Mouse (Mus musculus) adrenal gland, postnatal 10 days (tissue): ENCODE measurements around the gene Fars2. TPM values are rescaled to one million over a fixed set of nuclear protein-coding genes. Genes with fewer than 3 reads are reported as not detected.
"Not testable (repeated sequence)": the region's sequence is repeated elsewhere in the genome, so short reads cannot be mapped to it uniquely, and the experiment has no call there.

ENCODE experiments used
- DNase-seq: peaks from one replicate; pipeline ENCODE4 v3.0.0; 2021; ENCODE audit warnings: mixed read lengths
- total RNA-seq, 2 experiments: library from RNA; stranded (reverse); gene quantifications; 2 replicates each; pipeline ENCODE4 v1.2.3; 2021

Fars2 gene
- total RNA-seq, 2 experiments from 2014 or later = 86.3 to 88.6 TPM

DNA sequence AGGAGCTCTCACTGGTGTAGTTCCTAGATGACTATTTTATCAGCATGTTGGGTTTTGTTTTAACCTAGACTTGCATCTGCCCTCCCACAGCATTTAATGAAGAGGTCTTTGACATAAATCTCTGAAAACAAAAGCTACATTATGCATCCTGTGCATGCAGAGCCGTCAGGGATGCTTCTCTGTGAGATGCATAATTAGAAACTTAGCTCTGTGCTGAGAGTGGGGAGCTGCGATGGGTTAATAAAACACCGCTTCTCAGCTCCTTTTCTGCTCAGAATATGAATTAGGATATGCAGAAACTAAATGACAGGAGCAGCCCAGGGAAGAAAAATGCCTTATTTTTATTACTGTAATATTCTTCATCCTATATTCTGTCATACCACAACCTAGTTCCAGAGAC lies 251.6 kb downstream of the Fars2 start:
- no peak for DNase-seq

DNA sequence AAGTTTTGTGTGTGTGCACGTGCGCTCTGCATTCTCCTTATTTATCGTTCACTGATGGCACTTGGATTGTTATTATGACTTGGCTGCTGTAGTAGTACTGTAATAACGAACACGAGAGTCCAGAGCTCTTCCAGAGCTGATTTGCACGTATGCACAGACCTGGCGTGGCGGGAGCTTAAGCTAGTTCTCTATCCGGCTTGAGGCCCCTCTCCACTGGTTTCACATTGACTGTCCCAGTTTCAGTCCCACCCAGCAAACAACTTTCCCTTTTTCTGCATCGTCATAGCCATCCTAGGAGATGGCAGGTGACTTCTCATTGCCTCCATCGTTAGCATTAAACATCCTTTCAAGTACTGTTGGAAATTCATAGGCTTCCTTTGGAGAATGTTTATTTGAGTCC lies 252.2 kb downstream of the Fars2 start:
- DNase-seq = no peak

DNA sequence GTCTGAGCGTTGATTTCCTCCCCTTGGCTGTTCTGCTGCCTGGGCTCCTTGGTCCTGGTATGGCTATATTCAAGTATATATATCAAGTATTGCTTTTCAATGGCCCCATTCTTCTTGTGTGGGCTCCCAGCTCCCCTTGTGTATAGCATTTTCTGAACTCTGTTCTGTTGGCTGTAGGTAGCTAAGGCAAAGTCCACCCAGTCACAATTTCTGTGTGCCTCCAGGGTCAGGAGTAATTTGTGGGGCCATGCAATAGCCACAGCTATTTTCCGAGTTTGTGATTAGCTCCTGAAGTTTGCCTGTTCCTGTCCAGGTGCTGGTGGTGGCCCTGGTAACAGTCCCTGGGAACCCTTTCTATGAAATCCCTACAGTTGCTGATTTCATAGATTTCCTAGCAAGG lies 266.0 kb downstream of the Fars2 start:
- no peak for DNase-seq

DNA sequence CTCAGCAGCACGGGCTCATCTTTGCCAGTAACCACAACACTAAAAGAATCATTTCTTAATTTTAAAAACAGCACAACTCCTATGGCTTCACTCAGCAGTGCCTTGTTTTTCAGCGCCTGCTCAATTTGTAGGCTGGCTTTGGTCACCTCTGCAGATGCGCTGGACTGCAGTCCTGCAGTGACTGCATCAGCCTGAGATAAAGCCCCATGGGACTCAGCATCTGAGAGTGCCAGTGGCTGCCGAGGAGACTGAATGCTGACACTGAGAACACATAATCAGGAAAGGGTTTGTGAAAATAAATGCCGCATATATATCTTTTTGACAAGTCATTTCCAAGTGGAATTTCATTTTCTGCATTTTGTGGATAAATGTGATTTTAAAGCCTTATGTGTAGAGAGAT lies 268.9 kb downstream of the Fars2 start:
- DNase-seq = no peak

DNA sequence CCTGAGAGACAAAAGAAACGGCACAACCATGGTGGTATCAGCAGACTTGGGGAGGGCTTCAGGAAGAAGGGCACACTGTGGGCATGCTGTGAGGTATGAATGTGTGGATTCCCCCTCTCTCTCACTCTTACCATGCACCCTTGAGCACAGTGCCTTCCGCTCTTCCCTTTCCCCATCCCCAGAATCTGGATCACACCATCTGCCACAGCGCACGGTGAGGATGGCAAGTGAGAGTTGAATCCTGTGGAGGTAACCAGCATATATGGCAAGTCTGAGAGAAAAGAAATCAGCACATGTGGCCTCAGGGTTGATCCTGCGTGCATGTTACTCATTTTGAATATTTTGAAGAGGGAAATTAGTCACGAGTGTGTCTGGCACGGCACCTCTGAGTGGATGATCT lies 274.7 kb downstream of the Fars2 start:
- DNase-seq = no peak

DNA sequence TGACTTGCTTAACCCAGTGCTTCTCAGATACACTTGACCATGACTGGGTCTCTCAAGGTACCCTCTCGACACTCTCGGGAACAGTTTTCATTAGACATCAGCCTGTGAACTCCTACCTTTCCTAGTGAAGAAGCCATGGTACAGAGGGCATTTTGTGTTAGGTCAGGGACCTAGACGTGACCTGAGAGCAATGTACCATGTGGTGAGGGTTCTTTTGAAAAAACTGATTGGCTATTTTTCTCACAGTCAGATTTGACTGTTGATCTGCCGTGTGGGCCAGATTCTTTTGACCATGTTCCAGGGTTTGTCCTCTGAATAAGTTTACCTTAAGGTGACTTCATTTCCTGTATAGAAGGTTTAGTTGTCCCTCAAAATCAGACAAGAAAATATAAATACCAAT lies 275.5 kb downstream of the Fars2 start:
- DNase-seq = no peak

- DNase-seq = no peak
Measured at GRCm38 (mm10) chr13:36401011-36401410, 283.8 kb downstream of the Fars2 start.

- DNase-seq = no peak
Measured at GRCm38 (mm10) chr13:36413276-36413675, 296.1 kb downstream of the Fars2 start.

DNA sequence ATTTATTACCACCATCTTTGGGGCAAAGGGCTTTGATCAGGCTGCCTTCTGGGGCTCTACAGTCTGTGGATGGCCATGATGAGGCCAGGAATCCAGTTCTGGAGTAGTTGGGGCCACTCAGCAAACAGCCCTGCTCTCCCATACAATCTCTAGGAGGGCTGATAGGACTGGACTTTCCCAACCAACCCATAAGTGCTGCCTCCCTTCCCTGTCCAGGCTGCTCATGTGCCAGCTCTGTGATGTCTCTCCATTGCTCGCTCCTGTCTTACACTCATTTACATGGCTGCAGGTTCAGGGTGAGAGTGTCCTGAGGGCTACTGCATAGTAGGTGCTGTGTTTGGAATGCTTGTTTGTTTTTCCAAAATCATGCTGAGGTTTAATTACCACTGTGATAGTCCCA lies 298.0 kb downstream of the Fars2 start:
- DNase-seq = no peak

- no peak for DNase-seq
Measured at GRCm38 (mm10) chr13:36416546-36416945, 299.3 kb downstream of the Fars2 start.

GRCm38 (mm10) chr13:36419357-36419756 lies 302.1 kb downstream of the Fars2 start:
- no peak for DNase-seq

GRCm38 (mm10) chr13:36422446-36422845 lies 305.2 kb downstream of the Fars2 start:
- no peak for DNase-seq

DNA sequence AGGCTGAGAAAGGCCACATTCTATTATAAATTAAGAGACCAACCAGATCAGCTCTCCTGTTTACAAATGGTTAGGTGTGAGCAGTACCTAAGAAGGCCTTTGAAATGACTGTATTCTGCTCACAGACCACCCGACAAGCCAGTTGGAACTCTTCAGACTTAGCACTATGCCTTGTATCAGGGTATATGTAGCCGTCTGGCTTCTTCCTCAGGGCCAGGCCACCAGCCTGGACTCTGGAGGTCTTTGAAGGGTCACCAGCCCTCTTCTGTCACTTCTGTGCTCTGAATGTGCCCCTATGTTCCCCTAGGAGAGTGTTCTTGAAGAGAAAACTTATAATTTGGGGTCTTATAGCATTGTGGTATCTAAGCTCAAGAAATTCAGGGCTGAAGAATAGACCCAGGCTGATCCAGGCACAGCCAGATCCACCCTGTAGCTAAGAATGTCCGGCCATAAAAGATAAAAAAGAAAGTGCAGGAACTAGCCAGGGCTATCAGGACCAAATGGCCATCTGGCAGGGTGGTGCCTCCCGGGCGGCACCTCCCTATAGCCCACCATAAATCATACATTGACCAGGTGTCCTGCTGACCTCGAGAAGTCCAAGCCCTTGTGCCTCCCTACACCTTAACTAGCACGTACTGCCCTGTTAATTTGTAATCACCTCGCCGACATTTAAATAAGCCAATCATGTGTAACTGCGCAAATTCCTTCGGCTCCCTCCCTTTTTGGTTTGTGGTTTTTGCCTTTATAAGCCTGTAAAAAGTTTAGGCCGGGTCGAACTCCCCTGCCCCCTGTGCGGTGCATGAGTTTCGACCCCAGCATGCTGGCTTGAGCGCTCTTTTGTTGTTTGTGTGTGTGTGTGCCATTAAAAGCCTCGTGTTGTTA lies 308.9 kb downstream of the Fars2 start:
- not testable (repeated sequence) for DNase-seq

- DNase-seq = no peak
Measured at GRCm38 (mm10) chr13:36429500-36430189, 312.4 kb downstream of the Fars2 start.

- DNase-seq = no peak
Measured at GRCm38 (mm10) chr13:36430420-36431114, 313.4 kb downstream of the Fars2 start.

DNA sequence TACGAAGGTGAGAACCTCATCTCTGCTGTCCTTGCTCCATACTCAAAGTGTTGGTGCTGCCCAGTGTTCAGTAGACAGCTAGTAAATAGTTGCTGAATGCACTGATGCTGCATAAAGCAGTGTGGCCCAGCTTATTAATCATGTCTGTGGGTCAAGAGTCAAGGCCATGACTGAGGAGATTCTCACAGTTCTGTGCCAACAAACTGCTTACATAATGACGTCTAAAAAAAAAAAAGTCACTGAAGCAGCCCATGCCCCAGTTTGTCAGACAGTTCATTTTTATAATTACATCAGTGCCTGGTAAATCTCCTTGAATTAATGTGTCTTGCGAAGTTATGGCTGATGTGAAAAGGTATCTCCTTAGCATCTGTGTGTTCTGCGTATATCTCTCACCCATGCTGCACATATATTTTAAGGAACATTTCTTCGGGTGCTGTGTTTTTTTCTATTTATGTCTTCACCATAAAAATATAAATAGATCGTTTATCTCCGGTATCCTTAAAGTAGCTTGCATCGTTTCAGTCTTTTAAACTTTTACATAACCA lies 314.8 kb downstream of the Fars2 start:
- peak; percentile 16 for DNase-seq

- DNase-seq = no peak
Measured at GRCm38 (mm10) chr13:36444748-36445423, 327.7 kb downstream of the Fars2 start.

DNA sequence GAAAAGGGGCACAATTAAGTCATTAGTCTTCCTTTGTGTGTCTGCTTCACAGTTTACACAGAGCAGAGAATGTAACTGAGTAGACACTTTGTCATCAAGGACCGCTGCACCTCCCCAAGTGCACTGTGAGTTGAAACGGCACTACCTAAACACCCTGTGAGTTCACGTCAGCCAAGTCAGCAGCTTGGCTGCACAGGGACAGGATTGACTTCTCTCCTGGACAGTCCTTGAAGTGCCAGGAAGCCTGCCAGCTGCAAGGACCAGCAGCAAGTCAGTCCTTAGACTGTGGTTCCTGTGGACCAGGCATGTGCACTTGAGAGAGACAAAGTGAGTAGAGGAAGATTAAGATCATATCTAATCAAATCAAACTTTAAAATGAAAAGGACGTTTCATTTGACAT lies 330.7 kb downstream of the Fars2 start:
- peak; percentile 30 for DNase-seq

- no peak for DNase-seq
Measured at GRCm38 (mm10) chr13:36448565-36448964, 331.4 kb downstream of the Fars2 start.

DNA sequence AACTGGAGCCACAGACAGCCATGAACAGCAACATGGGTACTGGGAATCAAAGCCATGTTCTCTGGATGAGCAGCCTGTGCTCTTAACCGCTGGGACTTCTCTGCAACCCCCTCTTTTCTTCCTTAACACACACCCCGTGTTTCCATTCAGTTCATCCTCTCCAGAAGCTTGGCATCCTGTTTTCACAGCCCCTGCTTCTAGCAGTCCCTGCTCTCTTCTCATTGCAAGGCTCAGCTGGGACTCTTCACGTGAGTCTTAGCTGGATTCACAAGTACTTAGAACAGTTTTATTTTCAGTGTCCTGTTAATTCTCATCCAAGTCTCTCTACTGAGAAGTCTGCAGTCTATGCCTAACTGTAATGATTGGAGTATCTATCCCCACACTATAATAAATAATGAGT lies 334.2 kb downstream of the Fars2 start:
- no peak for DNase-seq

DNA sequence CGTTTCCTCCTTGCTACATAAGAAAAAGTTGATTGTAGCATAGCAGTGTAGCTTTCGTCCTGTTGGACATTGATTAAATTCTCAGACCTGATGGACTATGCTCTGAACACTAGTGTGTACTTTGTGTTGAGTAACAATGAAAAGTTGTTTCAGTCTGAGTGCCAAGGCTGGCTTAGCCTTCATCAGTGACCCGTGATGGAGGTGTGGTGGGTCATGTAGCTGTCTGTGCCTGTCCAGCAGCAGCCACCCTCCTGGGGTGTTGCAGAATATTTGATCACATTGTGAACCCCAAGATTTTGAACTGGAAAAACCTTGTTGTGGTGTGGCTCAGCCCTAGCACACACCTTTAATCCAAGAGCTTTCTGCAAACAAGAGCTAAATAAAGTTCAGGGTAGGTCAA lies 343.3 kb downstream of the Fars2 start:
- no peak for DNase-seq

DNA sequence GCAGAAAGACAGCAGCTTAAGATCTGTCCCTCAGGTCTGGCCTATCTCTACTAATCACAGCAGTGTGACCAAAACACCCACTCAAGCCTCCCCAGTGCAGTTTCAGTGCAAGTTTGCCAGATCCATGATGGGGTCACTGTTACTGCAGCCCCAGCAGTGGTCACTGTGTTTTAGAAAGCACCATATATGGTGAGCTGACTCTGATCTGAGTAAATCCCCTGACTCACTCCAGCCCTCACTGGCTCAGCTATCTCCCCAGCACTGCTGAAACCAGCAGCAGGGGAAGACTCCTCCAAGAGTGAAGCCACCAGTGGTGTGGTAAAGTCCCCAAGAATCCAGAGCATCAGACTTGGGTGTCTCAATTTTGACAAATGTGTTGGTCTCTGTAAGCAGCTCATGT lies 346.5 kb downstream of the Fars2 start:
- DNase-seq = no peak
